Comparison of ENCODE assay signal across 11 mouse cellular contexts in genomic region chr14:21119653-21120313, GRCm38 (mm10).
"Had no signal": no experiment of that assay in that cellular context is flagged by ENCODE, and none has a peak within 500 bp of the region (broad histone marks: within the 10 kb centered on the region; RNA-seq: fewer than 3 reads in every experiment).

No protein-coding gene starts in this region.

- ATAC-seq: liver, embryonic 12.5 days; midbrain, embryonic 15.5 days had no signal

- H3K4me2 ChIP-seq: limb, embryonic 13.5 days; liver, embryonic 12.5 days; lung, embryonic 14.5 days; midbrain, embryonic 11.5 days; midbrain, embryonic 15.5 days; neural tube, embryonic 12.5 days had no signal

- H3K9ac ChIP-seq: limb, embryonic 13.5 days; liver, embryonic 12.5 days; lung, embryonic 14.5 days; midbrain, embryonic 15.5 days; neural tube, embryonic 12.5 days had no signal

- H3K36me3 ChIP-seq: limb, embryonic 13.5 days; midbrain, embryonic 15.5 days; neural tube, embryonic 12.5 days had no signal

- H3K27ac ChIP-seq: kidney, postnatal 0 days; layer of hippocampus, adult 2 months; limb, embryonic 13.5 days; liver, embryonic 12.5 days; macrophage; midbrain, embryonic 15.5 days; neural tube, embryonic 12.5 days; stomach, postnatal 0 days had no signal

- H3K4me3 ChIP-seq: layer of hippocampus, adult 2 months; limb, embryonic 13.5 days; liver, embryonic 12.5 days; megakaryocyte, embryonic 14.5 days; midbrain, embryonic 15.5 days; neural tube, embryonic 12.5 days had no signal

- H3K27me3 ChIP-seq: limb, embryonic 13.5 days; liver, embryonic 12.5 days; megakaryocyte, embryonic 14.5 days; midbrain, embryonic 15.5 days; neural tube, embryonic 12.5 days had no signal

- H3K4me1 ChIP-seq: limb, embryonic 13.5 days; neural tube, embryonic 12.5 days had no signal

- H3K9me3 ChIP-seq: limb, embryonic 13.5 days; liver, embryonic 12.5 days; megakaryocyte, embryonic 14.5 days; midbrain, embryonic 15.5 days; neural tube, embryonic 12.5 days had no signal
